Mouse (Mus musculus): ENCODE data around the gene Kdelc2. TPM values are rescaled to one million over a fixed set of nuclear protein-coding genes. Genes with fewer than 3 reads are reported as not detected.

The Kdelc2 gene
- total and polyA plus RNA-seq, 3 experiments = 3.7 to 8.4 (median 6.6) TPM

DNA sequence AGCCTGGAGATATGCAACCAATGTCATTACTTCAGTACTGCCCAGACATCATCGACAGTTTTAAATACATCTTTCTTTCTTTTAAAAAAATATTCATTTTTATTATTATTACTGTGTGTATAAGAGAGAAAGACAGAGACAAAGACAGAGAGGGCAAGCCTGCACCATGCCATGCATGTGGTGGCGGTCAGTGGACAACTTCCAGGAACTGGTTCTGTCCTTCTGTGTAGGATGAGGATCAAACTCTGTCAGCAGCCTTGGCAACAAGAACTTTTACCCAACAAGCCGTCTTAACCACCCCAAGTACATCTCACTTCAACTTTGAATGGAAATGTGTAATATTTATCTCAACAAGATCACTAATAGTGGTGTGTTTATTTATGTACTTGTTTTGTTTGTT lies 41.8 kb upstream of the Kdelc2 start:
- Histone ChIP-seq H3K36me3 (ENCODE audit: control insufficient read depth, insufficient read depth, low read length) (no peaks in the 10 kb centered on the region), H3K4me1 (ENCODE audit: control insufficient read depth, insufficient read depth, low read length) (no peaks in the 10 kb centered on the region), H3K9ac (ENCODE audit: low read depth, low read length) (no peak overlapping the region), H3K27ac (no peak overlapping the region), H3K27me3 (ENCODE audit: control insufficient read depth, insufficient read depth, low read length) (peaks cover 4% of the 10 kb centered on the region; the same call in 1 of the 2 replicates), H3K4me3 (no peak overlapping the region), H3K79me2 (replicated peaks; ENCODE audit: control insufficient read depth, insufficient read depth, low read length) (no peaks in the 10 kb centered on the region)
- intact Hi-C loops (cut with DNase I) = no loop called here
- WGBS = 84% methylated on average over 3 of the region's 3 CpGs
- no peak for TF ChIP-seq CTCF (IDR thresholded peaks at IDR 0.05)
- no peak for TF ChIP-seq EP300 (IDR thresholded peaks at IDR 0.05; ENCODE audit: insufficient read depth, low read depth, low read length)
- no peak for TF ChIP-seq POLR2A (IDR thresholded peaks at IDR 0.05; ENCODE audit: insufficient read depth, low read depth, low read length)
- DNase-seq = no peak

DNA sequence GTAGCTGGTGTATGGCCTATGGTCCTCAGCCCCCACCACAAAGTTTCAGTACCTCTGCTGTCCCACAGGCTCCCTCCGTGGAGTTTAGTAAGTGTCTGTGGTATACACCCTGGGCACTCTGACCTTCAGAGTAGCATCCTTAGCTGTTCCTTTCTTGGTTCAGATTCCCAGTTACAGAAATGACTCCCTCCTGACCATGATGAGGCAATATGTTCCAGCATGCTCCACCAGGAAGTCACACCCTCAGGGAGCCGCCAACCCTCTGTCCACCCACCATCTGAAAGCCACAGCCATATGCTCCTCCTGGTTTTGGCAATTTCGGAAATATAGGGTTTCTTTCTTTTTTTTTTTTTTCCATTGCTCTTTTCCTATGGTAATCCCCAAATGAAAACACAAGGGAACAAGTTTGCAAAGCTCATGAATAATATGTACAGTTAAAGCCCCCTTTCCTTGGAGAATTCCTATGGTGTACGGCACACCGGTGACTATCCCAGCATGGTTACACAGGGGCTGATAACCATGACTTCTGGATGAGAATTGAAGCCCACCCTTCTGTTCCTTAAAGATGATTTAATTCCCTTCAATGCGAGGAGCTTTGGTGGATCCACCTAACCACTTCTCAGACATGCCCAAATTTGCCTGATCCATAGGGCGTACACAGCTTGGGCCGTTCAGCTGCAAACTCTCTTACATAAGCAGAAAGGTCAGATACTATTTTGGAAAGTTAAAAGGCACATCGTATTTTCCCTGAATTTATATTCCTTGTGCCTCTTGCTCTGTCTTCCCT lies 39.0 kb upstream of the Kdelc2 start:
- TF ChIP-seq EP300 (IDR thresholded peaks at IDR 0.05; ENCODE audit: insufficient read depth, low read depth, low read length) (no peak), CTCF (IDR thresholded peaks at IDR 0.05) (no peak), POLR2A (IDR thresholded peaks at IDR 0.05; ENCODE audit: insufficient read depth, low read depth, low read length) (no peak)
- Histone ChIP-seq H3K4me1 (ENCODE audit: control insufficient read depth, insufficient read depth, low read length) (no peaks in the 10 kb centered on the region), H3K9ac (ENCODE audit: low read depth, low read length) (no peak overlapping the region), H3K27me3 (ENCODE audit: control insufficient read depth, insufficient read depth, low read length) (0 out of 2 replicates have a peak, but pooled peaks cover 2% of the 10 kb centered on the region), H3K36me3 (ENCODE audit: control insufficient read depth, insufficient read depth, low read length) (no peaks in the 10 kb centered on the region), H3K4me3 (no peak overlapping the region), H3K79me2 (replicated peaks; ENCODE audit: control insufficient read depth, insufficient read depth, low read length) (no peaks in the 10 kb centered on the region), H3K27ac (no peak overlapping the region)
- DNase-seq = no peak
- 83% methylated on average over 9 of the region's 9 CpGs for WGBS
- intact Hi-C loops (cut with DNase I) = no loop called here

DNA sequence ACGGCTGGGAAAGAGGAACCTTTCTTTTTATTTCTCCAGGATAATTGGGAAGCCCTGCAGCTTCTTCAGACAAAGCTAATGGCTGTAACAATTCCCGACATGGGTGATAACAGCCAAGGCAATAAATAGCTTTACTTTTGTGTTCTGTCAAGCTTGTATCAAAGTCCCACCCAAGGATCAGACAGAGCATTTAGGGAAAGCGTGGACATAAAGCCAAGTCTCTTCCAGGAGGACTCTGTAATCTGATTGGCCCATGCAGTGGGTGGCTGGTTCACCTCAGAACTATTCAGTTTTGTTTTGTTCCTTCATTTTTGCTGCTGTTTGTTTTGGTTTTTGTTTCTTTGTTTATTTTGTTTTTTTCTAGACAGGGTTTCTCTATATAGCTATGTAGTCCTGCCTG lies 38.1 kb upstream of the Kdelc2 start:
- Histone ChIP-seq H3K27me3 (ENCODE audit: control insufficient read depth, insufficient read depth, low read length) (no peaks in the 10 kb centered on the region), H3K27ac (no peak overlapping the region), H3K4me1 (ENCODE audit: control insufficient read depth, insufficient read depth, low read length) (no peaks in the 10 kb centered on the region), H3K4me3 (no peak overlapping the region), H3K79me2 (replicated peaks; ENCODE audit: control insufficient read depth, insufficient read depth, low read length) (no peaks in the 10 kb centered on the region), H3K9ac (ENCODE audit: low read depth, low read length) (no peak overlapping the region), H3K36me3 (ENCODE audit: control insufficient read depth, insufficient read depth, low read length) (no peaks in the 10 kb centered on the region)
- 51% methylated on average over 3 of the region's 3 CpGs for WGBS
- DNase-seq = no peak
- intact Hi-C loops (cut with DNase I) = no loop called here
- no peak for TF ChIP-seq POLR2A (IDR thresholded peaks at IDR 0.05; ENCODE audit: insufficient read depth, low read depth, low read length)
- no peak for TF ChIP-seq CTCF (IDR thresholded peaks at IDR 0.05)
- TF ChIP-seq EP300 (IDR thresholded peaks at IDR 0.05; ENCODE audit: insufficient read depth, low read depth, low read length) = no peak

DNA sequence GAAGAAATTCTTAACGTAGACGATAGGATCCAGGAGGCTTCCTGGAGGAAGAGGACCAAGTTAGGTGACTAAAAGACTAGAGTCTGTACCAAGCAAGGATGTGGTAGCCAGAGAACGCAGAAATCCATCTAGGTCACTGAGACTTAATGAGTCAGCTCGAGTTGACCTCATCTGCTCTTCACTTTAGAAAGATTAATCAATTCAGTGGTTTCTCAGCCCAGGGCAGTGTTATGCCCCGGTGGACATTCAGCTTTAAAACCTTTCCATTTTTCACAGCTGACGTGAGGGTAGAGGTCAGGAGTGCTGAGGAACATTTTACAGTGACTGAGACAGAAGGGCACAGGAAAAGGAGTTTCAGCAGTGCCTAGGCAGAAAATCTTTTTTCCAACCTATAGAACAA lies 37.4 kb upstream of the Kdelc2 start:
- WGBS = 71% methylated on average over 6 of the region's 6 CpGs
- intact Hi-C loops (cut with DNase I) = no loop called here
- Histone ChIP-seq H3K27me3 (ENCODE audit: control insufficient read depth, insufficient read depth, low read length) (no peaks in the 10 kb centered on the region), H3K4me3 (no peak overlapping the region), H3K9ac (ENCODE audit: low read depth, low read length) (no peak overlapping the region), H3K27ac (no peak overlapping the region), H3K36me3 (ENCODE audit: control insufficient read depth, insufficient read depth, low read length) (no peaks in the 10 kb centered on the region), H3K4me1 (ENCODE audit: control insufficient read depth, insufficient read depth, low read length) (no peaks in the 10 kb centered on the region), H3K79me2 (replicated peaks; ENCODE audit: control insufficient read depth, insufficient read depth, low read length) (no peaks in the 10 kb centered on the region)
- TF ChIP-seq EP300 (IDR thresholded peaks at IDR 0.05; ENCODE audit: insufficient read depth, low read depth, low read length) = no peak
- TF ChIP-seq CTCF (IDR thresholded peaks at IDR 0.05) = no peak
- no peak for TF ChIP-seq POLR2A (IDR thresholded peaks at IDR 0.05; ENCODE audit: insufficient read depth, low read depth, low read length)
- no peak for DNase-seq

DNA sequence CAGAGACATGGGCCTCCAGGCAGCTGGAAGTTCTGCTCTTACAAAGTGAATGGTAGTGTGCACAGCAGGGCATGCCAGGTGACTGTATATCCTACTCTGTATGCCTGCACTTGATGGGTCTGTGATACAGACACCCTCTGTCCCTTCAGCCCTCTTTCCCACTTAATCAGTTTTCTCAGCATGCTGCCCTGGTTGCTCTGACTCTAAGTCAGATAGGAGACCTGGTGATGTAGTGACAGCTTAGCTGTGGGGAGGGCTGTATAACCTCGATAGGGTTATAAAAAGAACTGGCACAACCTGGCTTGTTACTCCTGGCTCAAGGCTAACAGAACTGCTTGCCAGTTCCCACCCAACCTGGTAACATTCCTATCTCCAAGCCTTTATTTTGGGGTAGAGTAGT lies 34.6 kb upstream of the Kdelc2 start:
- TF ChIP-seq POLR2A (IDR thresholded peaks at IDR 0.05; ENCODE audit: insufficient read depth, low read depth, low read length) (no peak), EP300 (IDR thresholded peaks at IDR 0.05; ENCODE audit: insufficient read depth, low read depth, low read length) (no peak), CTCF (IDR thresholded peaks at IDR 0.05) (no peak)
- Histone ChIP-seq H3K79me2 (replicated peaks; ENCODE audit: control insufficient read depth, insufficient read depth, low read length) (no peaks in the 10 kb centered on the region), H3K27ac (no peak overlapping the region), H3K27me3 (ENCODE audit: control insufficient read depth, insufficient read depth, low read length) (no peaks in the 10 kb centered on the region), H3K4me3 (no peak overlapping the region), H3K9ac (ENCODE audit: low read depth, low read length) (no peak overlapping the region), H3K4me1 (ENCODE audit: control insufficient read depth, insufficient read depth, low read length) (no peaks in the 10 kb centered on the region), H3K36me3 (ENCODE audit: control insufficient read depth, insufficient read depth, low read length) (no peaks in the 10 kb centered on the region)
- WGBS = 25% methylated on average over 1 of the region's 1 CpGs
- DNase-seq = no peak
- intact Hi-C loops (cut with DNase I) = no loop called here

DNA sequence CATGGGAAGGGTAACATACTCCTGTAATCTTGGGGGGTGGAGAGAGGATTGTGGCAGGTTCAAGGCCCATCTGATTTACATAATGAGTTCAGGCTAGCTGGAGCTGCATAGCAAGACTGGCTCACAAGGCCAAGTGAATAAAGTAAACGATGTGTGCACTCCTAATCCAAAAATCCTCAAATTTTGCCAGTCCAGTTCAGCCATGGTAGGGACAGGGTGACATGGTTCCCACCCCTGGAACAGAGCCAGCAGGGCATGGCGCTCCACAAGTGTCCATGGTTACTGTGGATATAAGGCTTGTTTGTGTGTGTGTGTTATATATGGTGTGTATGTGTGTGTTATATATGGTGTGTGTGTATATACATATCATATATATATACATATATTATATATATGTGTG lies 33.5 kb upstream of the Kdelc2 start:
- no peaks in the 10 kb centered on the region for H3K4me1 ChIP-seq (ENCODE audit: control insufficient read depth, insufficient read depth, low read length)
- H3K79me2 ChIP-seq (replicated peaks; ENCODE audit: control insufficient read depth, insufficient read depth, low read length) = no peaks in the 10 kb centered on the region
- H3K9ac ChIP-seq (ENCODE audit: low read depth, low read length) = no peak overlapping the region
- TF ChIP-seq EP300 (IDR thresholded peaks at IDR 0.05; ENCODE audit: insufficient read depth, low read depth, low read length) (no peak), POLR2A (IDR thresholded peaks at IDR 0.05; ENCODE audit: insufficient read depth, low read depth, low read length) (no peak), CTCF (IDR thresholded peaks at IDR 0.05) (no peak)
- H3K4me3 ChIP-seq = no peak overlapping the region
- 94% methylated on average over 2 of the region's 2 CpGs for WGBS
- H3K27me3 ChIP-seq (ENCODE audit: control insufficient read depth, insufficient read depth, low read length) = no peaks in the 10 kb centered on the region
- H3K27ac ChIP-seq = no peak overlapping the region
- no peaks in the 10 kb centered on the region for H3K36me3 ChIP-seq (ENCODE audit: control insufficient read depth, insufficient read depth, low read length)
- DNase-seq = no peak
- intact Hi-C loops (cut with DNase I) = no loop called here

All from heart, adult 2 months (tissue).